Mouse (Mus musculus) layer of hippocampus, adult 11-12 months (tissue): ENCODE results near the gene Parva.

Source experiments
- DNase-seq: peaks from one replicate; pipeline ENCODE4 v3.0.0; 2022; ENCODE audit warnings: low spot score

The Parva gene

DNA sequence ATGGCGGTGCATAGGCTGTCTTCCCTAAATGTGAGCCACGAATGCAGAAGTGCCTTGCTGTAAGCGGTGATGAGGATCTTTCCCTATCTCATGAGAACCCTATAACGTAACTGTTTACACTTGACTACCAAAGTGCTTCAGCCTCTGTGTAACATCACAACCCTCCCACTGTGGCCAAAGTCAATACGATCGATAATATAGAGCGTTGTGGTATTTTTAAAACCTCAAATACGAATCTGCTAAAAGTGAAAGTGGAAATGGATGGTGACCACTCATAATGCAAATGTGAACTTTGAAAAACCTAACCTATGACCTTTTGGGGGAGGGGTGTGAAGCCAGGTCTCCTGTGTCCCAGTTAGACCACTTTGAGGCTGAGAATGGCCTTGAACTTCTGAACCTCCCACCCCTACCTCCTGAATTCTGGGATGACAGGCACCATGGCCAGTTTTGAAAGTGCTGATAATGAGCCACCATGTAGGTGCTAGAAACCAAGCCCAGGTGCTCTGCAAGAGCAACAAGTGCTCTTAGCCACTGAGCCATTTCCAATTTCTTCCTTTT lies 87.4 kb downstream of the Parva start:
- DNase-seq = no peak

DNA sequence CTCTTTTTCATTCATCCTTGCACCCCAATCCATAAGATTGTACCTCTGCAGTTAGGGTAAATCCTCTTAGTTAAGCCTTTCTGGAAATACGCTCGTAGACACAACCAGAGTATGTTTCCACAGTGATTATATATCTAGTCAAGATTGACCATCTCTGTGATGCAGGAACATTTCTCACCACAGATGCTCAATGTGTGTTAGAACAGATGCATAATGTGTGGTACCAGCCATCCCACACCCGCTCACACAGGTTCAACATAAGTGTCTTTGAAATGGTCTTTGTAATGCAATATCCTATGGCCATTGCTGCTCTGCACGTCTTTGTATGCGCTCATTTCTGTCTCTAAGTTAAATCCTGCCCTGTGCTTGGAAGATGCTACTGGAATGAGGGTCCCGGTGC lies 98.2 kb downstream of the Parva start:
- DNase-seq = no peak

GRCm38 (mm10) chr7:112526226-112526625 lies 98.9 kb downstream of the Parva start:
- DNase-seq = no peak

DNA sequence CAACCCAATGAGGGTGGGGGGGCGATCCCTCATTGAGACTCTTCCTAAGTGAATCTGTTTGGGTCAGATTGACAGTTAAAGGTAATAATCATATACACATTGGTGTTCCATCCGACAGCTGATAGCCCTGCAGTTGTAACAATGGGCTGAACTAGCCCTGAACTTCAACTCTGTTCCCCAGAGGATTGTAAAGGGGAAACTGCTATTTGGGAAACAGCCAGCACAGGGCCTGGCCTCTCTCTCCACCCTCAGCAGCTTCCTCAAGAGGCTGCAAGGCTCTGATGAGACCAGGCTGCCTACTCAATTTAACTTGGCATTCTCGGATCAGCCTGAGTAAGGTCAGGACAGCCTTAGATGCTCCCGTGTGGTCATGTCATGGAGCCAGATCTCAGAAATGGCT lies 99.9 kb downstream of the Parva start:
- no peak for DNase-seq

DNA sequence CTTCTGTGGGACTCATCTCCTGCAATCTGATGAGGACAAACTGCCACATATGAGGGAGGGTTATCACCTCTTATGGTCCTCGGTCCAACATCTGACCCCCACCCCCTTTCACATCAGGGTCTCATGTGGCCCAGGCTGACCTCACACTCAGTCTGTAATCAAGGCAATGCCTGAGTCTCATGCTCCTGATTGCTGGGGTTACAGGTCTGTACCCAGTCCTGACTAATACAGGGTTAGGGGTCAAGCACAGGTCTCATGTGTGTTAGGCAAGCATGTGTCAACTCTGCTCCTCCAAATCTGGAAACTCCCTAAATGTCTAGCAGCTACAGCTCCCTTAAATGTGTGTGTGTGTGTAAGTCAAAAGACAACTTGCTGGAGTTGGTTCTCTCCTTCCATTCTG lies 100.8 kb downstream of the Parva start:
- DNase-seq = no peak

- DNase-seq = no peak
Observed at GRCm38 (mm10) chr7:112528582-112529360, 101.5 kb downstream of the Parva start.

DNA sequence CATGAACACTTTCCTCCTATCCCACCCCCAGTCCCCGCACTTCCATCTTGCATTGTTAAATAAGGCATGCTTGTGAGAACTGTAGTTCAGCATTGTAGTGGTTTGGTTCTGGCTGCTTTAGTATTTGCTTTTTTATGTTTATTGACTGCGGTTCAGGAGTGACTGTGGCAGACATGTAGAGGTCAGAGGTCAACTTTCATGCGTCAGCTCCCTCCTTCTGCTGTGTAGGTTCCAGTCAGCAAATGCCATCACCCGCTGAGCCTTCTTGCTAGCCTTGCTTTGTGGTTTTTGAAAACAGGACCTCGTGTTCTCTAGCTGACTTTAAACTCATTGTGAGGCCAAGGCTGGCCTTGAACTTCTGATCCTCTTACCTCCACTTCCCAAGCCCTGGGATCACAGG lies 103.6 kb downstream of the Parva start:
- DNase-seq = no peak

DNA sequence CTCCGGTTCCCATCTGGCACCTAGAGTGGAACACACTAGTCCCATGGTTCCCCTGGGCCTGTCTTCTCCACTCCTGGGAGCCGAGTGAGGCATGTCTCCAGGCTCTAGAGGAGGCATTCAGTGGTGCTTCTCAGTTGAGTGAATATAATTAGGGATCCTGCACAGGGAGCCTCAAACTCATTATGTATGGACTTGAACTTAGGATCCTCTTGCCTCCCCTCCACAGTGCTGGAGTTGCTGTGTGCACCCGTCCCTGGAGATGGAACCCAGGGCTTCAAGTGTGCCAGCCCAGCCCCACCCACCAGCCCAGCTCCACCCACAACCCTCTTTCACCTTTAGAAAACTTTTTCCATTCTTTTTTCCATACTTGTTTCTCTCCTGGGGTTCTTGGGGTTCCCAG lies 106.8 kb downstream of the Parva start:
- no peak for DNase-seq

DNA sequence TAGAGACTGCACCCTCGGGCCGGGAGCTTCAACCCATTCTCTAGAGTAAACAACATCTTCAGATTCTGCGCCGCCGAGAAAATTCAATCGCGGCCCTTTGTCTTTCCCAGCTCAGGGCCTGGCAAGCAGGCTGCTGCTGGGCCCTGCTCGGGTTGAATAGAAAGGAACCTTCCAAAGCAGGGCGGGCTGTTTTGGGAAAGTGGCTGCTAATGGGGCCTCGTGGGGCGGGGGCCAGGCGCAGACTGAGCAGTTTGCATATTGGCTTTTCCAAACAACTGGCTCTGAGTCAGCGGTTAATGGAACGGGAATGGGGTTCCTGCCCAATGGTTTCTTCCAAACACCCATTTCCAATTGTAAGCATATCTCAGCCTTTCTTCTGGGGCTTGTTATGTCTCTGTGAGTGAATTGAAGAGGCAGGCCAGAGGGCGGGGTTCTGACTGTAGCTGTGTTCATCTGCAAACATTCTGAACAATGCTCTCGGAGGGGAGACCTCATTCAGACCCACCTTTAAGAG lies 108.2 kb downstream of the Parva start:
- DNase-seq = peak; percentile 39

DNA sequence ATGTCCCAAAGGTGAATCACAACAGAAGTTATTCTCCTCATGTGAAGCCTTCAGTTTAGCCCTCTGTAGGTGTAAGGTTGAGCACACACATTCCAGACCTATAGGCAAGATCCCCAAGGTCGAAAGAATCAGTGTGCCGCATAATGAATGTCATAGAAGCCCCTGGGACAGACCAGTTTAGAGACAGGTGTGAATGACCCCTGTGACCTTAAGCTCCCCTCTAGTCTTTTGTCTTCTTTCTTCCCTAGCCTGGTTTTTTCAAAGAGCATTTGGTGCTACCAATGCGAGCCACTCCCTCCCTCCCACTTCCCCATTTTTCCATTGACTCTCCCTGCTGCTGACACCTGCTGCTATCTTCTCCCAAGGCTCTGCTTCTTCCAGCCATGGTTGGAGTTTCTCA lies 121.8 kb downstream of the Parva start:
- DNase-seq = no peak

DNA sequence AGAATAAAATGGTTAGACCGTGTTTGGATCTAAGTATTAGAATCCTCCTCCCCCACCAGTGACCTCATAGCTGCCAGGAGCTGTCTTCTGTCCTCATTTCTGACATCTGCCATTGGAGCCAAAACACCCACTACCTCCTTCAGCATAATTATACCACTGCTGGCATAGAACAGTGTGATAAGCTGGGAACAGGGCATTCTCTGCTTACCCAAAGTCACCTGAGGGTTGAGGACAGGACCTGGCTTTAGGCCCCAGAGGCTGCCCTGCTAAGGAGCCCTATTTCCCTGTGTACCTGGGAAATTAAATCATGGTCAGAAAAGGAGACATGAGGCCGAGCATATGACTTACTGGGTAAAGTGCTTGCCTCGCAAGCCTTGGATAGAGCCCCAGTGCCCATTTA lies 134.2 kb downstream of the Parva start:
- no peak for DNase-seq

- DNase-seq = no peak
Observed at GRCm38 (mm10) chr7:112567004-112567403, 139.7 kb downstream of the Parva start.

GRCm38 (mm10) chr7:112568961-112569360 lies 141.7 kb downstream of the Parva start:
- no peak for DNase-seq

DNA sequence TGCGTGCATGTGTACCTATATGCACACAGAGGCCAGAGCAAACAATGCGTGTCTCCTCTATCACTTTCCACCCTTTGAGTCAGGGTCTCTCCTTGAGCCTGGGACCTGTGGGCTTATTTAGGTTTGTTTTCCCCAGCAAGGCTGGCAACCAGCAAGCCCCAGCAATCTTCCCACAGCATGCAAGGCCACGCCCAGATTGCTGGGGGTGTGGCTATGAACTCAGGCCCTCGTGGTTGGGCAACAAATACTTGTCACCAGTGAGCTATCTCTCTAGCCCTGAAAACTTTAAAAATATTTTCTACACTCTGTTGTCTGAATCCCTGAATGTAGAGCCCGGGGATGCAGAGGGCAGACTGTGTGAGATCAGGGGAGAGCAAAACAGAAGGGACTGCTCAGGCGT lies 154.3 kb downstream of the Parva start:
- DNase-seq = no peak

GRCm38 (mm10) chr7:112582882-112583405 lies 155.6 kb downstream of the Parva start:
- no peak for DNase-seq

DNA sequence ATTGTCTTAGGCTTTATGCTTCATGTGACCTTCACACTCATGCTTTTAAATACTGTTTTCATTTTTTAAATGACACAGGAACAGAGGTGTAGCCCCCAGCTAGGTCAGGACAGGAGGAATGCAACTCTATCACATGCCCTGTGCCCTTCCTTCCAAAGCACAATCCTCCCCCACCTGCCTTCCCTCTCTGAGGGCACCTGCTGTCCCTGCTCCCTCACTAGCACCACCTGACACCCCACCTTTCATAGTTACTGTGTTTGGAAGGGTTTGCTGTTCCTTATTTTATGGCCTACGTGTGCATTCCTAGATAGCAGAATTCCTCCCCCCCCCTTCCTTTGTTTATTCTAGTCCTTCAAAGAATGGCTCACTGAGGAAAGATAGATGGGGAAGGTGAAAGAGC lies 160.1 kb downstream of the Parva start:
- DNase-seq = no peak

GRCm38 (mm10) chr7:112589530-112589929 lies 162.2 kb downstream of the Parva start:
- no peak for DNase-seq

DNA sequence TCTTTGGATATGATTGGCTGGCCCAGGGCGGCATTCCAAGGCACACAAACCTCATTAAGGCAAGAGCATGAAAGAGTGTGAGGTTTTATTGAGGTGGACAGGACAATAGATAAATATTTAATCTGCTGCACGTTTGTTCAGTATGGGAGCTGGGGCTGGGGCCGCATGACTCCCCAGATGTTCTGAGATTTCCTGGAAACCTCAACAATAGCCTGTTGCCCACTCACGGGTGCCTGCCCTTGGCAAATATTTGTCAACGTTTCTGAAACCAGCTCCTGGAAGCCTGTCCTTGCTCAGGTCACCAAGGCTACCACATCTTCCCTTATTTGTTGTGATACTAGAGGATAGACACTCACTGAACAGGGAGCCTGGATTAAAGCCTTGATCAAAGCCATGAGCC lies 166.3 kb downstream of the Parva start:
- no peak for DNase-seq

DNA sequence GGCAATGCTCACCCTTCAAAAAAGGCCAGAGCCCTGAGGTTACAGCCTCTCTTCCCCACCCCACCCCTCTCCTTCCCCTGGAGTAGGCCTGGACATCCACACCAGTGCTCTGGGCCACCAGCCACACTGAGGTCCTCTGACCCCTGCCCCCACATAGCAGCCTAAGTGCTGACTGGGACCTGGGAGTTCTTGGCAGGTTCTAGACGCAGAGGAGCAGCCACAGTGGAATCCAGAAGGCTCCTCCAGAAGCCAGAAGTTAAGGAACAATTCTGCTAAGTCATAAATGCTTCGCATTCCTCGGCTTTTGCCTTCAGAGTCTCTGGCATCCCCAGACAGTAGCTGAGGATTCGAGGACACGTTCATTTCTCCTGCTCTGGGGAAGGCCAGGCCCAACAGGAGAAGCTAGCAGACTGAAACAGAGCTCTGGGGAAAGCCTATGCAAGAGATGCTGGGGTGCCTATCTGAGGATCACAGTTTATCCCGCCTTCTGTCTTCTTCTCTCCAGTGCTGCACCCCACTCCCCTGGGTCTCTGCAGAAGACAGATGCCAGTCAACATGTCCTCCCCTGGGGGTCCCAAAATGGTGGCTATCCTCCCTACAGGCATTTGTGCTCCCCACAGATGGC lies 168.0 kb downstream of the Parva start:
- DNase-seq = no peak

- no peak for DNase-seq
Observed at GRCm38 (mm10) chr7:112599650-112600049, 172.3 kb downstream of the Parva start.

DNA sequence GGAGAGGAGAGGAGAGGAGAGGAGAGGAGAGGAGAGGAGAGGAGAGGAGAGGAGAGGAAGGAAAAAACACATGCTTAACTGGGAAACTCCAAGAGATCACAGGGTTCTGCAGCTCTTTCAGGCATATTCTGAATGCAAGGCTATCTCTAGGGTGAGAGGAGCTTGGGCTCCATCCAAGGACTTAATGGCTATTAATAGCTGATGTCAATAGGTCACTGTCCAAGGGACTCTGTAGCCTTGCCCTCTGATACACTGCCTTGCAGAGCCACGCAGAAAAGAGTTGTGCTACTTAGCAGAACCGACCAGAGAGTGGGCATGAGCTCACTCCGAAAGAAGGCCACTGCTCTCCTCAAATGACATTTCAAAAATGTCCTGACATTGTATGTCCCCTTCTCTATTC lies 172.9 kb downstream of the Parva start:
- DNase-seq = no peak

GRCm38 (mm10) chr7:112602966-112603365 lies 175.7 kb downstream of the Parva start:
- no peak for DNase-seq

- no peak for DNase-seq
Observed at GRCm38 (mm10) chr7:112603496-112604170, 176.3 kb downstream of the Parva start.
